Mouse (Mus musculus) c-Kit-negative CD71-positive TER-119-positive erythroid progenitor cells, embryonic 14.5 days (primary cell): ENCODE results near the gene Map3k3.
A peak's percentile ranks its signal among the peaks of the same experiment; 100 is the strongest.
"Not testable (repeated sequence)": the region's sequence is repeated elsewhere in the genome, so short reads cannot be mapped to it uniquely, and the experiment has no call there.

Experiments
- DNase-seq: peaks from one replicate; pipeline ENCODE4 v3.0.0-alpha.2; 2013; ENCODE audit warnings: low read depth, low spot score

Map3k3 gene

DNA sequence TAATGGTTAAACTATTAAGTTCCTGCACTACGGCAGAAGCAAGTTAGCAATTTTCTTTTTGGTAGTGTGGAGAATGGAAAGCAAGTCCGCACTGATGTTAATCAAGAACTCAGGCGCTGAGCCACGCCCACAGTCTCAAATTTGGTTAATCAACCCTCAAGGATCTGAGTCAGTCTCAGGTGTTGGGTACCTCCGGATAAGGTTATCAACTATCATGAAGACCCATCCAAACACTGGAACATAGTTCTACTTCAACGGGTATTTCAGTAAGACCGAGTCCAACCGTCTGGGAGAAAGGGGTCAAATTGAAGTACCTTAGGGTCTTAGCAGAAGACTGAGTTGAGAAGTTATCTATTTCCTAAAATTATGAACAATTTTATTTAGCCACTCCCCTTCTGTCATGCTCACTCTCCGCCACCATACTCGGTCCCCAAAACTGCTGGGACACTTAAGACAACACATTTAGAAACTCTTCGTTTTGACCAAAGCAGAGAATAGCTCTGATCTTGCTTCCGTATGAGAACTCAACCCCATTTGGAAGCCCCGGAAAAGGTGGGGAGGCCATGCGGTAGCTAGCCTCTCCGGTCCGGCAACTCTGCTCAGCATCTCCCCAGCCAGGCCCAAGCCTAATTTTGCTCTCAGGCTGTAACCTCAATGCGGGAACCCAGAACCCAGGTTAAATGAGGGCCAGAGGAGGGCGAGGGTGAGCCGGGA is 108.4 kb downstream of the Map3k3 start:
- peak; percentile 38 for DNase-seq

DNA sequence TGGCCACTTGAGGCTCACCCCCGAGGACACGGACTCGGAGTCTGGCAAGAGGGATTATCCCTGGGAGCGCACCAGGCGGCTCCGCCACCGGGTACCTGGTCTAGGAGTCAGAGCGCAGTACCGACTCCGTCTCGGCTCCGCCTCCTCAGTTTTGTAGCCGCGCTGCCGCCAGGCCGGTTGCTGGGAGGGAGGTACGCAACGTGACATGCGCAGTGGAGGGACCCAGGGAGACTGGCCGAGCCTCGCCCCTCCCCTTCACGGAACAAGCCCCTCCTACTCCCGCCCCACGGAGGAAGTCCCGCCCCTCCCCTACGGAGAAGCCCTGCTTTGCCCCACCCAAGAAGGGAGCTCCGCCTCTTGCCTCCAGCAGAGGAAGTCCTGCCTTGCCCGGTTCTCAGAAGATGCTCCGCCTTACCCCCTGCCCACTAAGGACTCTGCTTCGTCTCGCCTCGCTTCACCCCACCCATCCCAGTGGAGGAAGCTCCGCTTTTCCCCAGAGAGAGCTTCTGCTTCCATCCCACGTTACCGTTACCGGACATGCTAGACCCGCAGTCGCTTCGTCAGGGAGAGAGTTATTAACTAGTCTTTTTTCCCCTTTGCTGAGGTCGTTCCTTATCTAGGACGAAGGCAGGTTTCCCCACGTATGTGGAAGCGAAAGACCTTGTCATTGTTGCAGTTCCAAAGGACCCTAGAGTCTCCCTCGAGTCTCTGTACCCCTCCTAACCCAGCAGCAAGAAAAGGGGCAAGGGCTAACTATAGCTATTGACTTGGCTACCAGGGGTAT is 109.2 kb downstream of the Map3k3 start:
- DNase-seq: peak; percentile 96

DNA sequence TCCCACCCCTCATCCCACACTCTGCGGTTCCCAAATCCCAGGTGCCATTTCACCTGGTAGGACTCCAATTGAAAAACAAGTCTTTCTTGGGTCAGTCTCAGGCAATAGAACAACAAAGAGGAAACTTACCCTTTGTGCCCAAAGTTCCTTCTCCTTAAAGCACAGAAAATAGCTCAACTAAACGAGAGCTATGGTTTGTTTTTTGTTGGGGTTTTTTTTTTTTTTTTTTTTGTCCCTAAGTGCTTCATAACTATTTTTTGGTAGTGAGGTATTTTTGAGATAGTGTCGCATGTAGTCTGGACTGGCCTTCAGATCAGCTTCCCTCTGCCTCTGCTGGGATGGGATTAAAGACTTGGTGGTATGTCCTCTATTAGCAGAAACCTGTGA is 109.7 kb downstream of the Map3k3 start:
- no peak for DNase-seq

DNA sequence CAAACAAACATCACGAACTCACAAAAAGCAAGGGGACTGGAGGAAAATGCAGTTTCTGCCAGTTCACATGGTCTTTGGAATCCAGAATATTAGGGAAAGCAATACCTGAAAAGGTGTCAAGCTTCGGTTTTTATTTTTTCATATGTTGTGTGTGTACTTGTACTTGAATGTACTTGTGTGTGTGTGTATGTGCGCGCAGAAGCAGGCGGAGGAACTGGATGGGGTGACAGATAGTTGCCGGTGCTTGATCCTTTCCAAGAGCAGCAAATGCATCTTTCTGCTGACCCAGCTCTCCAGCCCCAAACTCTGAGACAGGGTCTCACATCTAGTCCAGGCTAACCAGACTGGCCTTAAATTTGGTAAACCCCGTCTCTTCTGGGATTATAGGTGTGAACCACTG is 110.5 kb downstream of the Map3k3 start:
- DNase-seq: no peak

DNA sequence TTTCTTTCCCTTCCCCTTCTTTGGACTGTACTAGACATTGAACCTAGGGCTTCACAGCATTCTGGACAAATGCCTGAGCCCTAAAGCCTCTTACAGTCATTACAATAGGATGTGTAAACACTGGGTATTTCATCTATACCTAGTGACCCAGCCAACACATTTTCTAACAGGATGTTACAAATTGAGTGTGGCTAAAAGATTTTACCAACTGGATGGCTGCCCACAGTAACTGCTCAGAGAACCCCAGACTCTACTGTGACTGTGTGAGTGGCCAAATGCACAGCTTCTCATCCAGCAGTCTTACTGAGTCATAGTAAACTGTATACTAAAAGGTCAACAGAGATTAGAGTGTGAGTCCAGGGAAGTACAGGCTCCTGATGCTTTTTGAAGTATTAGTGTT is 110.9 kb downstream of the Map3k3 start:
- no peak for DNase-seq

DNA sequence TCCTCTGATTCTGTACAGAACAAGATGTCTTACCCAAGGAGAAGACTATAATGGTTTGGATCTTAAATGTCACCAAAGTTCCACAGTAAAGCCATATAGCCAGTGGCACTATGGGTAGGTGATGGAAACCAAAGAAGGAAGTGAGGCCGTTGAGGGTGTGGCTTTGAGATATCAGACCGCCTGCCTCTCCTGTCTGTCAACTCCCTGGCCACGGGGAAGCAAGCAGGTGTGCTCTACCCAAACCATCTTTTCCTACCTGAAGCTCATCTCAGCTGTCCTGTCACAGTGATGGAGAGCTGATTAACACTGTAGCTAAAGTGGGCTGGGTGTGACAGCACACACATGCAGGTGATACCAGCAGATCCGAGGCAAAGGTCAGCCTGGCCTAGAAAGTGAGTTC is 113.9 kb downstream of the Map3k3 start:
- no peak for DNase-seq

DNA sequence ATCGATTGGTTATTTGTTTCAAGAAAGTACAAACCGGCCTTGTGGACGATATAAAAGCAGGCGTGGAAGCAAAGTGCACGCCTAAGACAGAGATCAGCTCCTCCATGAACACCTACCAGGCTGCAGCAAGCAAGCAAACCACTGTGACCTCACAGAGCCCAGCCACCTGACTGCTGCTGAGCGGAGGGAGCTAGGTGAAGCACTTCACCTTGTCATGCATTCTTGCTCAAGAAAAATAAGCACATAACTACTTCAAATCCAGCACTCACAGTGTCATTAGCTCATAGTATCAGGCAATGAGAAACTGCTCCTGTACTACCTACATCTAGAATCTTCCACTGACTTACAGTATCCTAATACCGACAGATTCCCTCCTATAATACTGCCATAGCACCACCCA is 115.6 kb downstream of the Map3k3 start:
- DNase-seq: not testable (repeated sequence)

DNA sequence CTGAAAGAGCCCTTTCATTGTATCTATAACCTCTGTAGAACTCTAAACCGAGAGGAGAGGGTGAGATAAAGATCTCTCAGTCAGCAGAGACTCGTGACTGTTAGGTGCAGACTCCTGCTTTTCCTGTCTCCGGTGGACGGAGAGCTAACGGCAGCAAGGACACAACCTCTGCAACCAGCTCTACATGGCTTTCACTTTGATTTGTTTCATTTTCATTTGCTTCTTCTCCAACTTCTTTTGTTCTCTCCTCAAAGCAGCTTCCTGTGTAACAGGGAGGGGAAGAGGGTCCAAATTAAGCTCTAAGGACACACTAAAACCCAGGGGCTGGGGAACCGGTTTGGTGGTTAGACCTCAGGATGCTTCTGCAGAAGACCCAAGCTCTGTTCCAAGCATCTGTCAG is 116.3 kb downstream of the Map3k3 start:
- no peak for DNase-seq

DNA sequence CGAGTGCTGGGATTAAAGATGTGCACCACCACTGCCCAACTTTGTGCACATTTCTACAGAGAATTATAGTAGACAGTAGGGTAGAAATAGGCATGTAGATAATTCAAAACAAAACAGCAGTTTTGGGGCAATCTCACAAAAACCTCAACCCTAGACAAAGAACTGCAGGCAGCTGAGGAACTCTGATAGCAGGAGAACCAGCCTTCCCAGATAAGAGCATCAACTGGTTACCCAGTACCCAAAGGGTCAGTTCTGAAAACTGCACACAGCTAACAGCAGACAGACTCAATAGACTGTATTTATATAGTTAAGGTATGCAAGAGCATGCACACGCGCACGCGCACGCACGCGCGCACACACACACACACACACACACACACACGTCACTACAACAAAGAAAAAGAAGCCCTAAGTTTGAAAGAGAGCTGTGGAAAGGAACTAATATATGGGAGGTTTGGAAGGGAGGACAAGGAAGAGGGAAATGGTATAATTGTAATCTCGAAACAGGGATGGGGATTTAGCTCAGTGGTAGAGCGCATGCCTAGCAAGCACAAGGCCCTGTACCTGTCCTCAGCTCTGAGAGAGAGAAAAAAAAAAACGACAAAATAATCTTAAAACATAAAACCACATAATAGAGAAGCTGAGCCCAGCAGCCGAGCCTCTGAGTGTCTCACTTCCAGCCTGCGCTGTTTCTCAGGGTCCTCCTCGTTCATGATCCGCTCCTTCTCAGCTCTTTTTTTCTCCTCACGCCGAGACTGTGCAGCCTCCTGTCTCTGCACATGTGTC is 117.1 kb downstream of the Map3k3 start:
- DNase-seq: no peak

DNA sequence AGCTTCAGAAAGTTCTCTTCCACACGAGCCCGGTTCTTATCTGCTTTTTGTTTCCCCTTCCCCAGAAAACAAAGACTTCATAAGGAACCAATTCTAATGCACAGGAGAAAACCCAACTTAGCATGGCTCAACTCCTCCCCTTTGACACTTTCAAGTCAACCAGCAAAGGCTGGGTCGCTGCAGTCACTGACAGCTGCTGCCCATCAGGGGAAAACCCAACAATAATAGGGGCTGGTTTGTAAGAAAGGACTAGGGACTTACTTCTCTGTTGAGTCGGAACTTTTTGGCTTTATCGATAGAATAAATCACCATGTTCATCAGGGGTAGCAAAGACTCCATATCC is 117.7 kb downstream of the Map3k3 start, which contains the start of gene Strada:
Strada (minus strand) TSS at position 46 of the 343 bp plus-strand sequence.
- no peak for DNase-seq
